Mouse (Mus musculus) stomach, postnatal 0 days (tissue): ENCODE data around the gene Aatk. TPM values are rescaled to one million over a fixed set of nuclear protein-coding genes. Genes with fewer than 3 reads are reported as not detected.

ENCODE experiments used
- ATAC-seq: fragments of 200-750 bp; cut with Nextera tagmentation; 2 replicates; pipeline ENCODE4 v1.8.0; 2017; ENCODE audit not compliant: low FRiP score, low TSS enrichment
- DNase-seq: peaks from one replicate; pipeline ENCODE4 v3.0.0-alpha.2; 2016; ENCODE audit warnings: low spot score
- H3K27ac ChIP-seq: fragments of 300-500 bp; sonication (generic); replicated peaks from 2 replicates; pipeline ENCODE4 v1.5.1; 2014; ENCODE audit warnings: mild to moderate bottlenecking, control low read depth
- H3K27me3 ChIP-seq: fragments of 300-500 bp; sonication (generic); 2 replicates; pipeline ENCODE4 v1.6.1; 2014; ENCODE audit warnings: low read length; ENCODE audit not compliant: control insufficient read depth, insufficient read depth
- H3K36me3 ChIP-seq: fragments of 300-500 bp; sonication (generic); 2 replicates; pipeline ENCODE4 v1.6.1; 2014; ENCODE audit warnings: low read length, mixed read lengths; ENCODE audit not compliant: control insufficient read depth, insufficient read depth
- H3K4me1 ChIP-seq: fragments of 300-500 bp; sonication (generic); replicated peaks from 2 replicates; pipeline ENCODE4 v1.6.1; 2014; ENCODE audit warnings: antibody characterized with exemption; ENCODE audit not compliant: control insufficient read depth, insufficient read depth
- H3K4me2 ChIP-seq: fragments of 300-500 bp; sonication (generic); replicated peaks from 2 replicates; pipeline ENCODE4 v1.6.1; 2014; ENCODE audit warnings: low read depth, mild to moderate bottlenecking, control low read depth, moderate library complexity
- H3K4me3 ChIP-seq: fragments of 300-500 bp; sonication (generic); 2 replicates; pipeline ENCODE4 v1.5.1; 2014; ENCODE audit warnings: low read depth, low read length, control low read depth
- H3K9ac ChIP-seq: fragments of 300-500 bp; sonication (generic); 2 replicates; pipeline ENCODE4 v1.6.1; 2014; ENCODE audit warnings: mild to moderate bottlenecking, low read length, control low read depth, mixed read lengths
- H3K9me3 ChIP-seq: fragments of 300-500 bp; sonication (generic); 2 replicates; pipeline ENCODE4 v1.6.1; 2016; ENCODE audit warnings: low read length; ENCODE audit not compliant: control insufficient read depth
- CTCF ChIP-seq: IDR thresholded peaks from 2 replicates; pipeline ENCODE4 v1.5.1; 2016; ENCODE audit warnings: antibody characterized with exemption, low read depth, mild to moderate bottlenecking, moderate library complexity
- EP300 ChIP-seq: optimal IDR thresholded peaks from 2 replicates; pipeline ENCODE3; 2016; ENCODE audit warnings: antibody characterized with exemption
- WGBS: fragments of 180-500 bp; shearing (Covaris S2); extraction: QIAGEN DNeasy Blood & Tissue Kit; methylation state at CpG from one replicate; pipeline ENCODE4 v1.1.7; 2014; 5-methylcytosine and 5-hydroxymethylcytosine counted together
- polyA plus RNA-seq: library from polyadenylated mRNA; unstranded; fragments of >200 nt; fragmentation: Nextera tagmentation; extraction: Ambion mirVana; gene quantifications from 2 replicates; pipeline ENCODE4 v1.2.1, GENCODE M21; 2015

Gene Aatk
- polyA plus RNA-seq, 1 experiment from 2014 or later = 1.6 TPM

DNA sequence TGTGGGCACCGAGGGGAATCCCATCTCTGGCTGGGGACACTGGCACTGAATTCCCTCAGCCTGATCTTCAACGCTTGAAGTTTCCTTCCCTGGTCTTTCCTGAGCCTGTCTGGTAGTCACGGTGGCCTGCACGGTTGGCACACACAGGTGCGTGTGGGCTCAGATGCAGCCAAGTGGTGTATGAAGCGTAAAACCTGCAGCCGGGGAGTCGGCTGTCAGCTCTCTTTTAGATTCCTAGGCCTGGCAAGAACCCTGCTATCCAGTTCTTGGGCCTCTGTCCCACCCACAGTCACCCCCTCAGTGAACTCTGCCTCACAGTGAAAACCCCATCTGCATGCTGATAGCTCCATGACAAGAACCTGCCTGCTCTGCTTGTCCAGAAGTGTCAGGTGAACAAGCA is 13.7 kb upstream of the Aatk start:
- WGBS = 60% methylated on average over 8 of the region's 8 CpGs
- no peak overlapping the region for H3K27ac ChIP-seq
- H3K4me1 ChIP-seq = no peaks in the 10 kb centered on the region
- H3K9me3 ChIP-seq = no peaks in the 10 kb centered on the region
- H3K4me2 ChIP-seq = no peak overlapping the region
- H3K27me3 ChIP-seq = no peaks in the 10 kb centered on the region
- ATAC-seq (no peak), DNase-seq (no peak)
- no peak overlapping the region for H3K9ac ChIP-seq
- H3K36me3 ChIP-seq = no peaks in the 10 kb centered on the region
- no peak overlapping the region for H3K4me3 ChIP-seq
- TF ChIP-seq CTCF (no peak), EP300 (no peak)

DNA sequence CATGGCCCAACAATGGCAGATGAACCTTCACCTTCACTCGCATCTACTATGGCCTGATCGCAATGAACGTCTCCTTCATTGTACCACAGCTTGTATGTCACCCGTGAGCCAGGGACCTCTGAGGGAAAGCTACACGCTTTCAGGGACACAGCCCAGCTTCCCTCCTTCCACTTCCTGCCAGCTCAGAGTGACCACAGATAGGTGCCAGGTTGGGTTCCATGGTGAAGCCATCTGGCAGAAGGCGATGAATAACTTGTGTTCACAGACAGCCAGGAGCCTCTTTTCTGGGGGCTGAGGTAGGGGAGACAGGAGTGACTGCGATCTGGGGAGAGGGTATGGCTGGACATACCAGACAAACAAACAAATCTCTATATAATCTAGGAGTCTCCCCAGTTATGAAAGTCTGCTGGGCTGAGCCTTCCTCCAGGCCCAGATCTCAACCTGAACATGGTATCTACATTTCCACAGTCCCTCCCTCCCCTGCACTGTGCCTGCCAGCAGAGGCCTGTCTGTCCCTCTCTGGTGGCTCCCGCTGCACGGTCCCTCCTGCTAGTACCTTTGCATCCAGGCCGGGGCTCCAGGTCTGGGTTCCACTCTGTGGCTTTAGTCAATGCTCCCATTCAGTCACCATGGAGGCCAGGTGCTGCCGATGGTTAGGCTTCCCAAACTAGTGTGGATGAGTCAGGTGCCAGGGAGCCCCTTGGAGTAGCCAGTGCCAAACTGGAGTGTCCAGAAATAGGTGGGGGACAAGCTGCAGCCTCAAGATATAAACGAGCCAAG is 9.2 kb upstream of the Aatk start:
- Histone ChIP-seq H3K4me3 (no peak overlapping the region), H3K9me3 (no peaks in the 10 kb centered on the region), H3K27ac (no peak overlapping the region), H3K4me2 (no peak overlapping the region), H3K27me3 (no peaks in the 10 kb centered on the region), H3K36me3 (no peaks in the 10 kb centered on the region), H3K4me1 (peaks cover 3% of the 10 kb centered on the region; the same call in 1 of the 2 replicates), H3K9ac (no peak overlapping the region)
- no peak for ATAC-seq
- no peak for DNase-seq
- TF ChIP-seq EP300 (no peak), CTCF (no peak)
- WGBS = 80% methylated on average over 12 of the region's 12 CpGs

DNA sequence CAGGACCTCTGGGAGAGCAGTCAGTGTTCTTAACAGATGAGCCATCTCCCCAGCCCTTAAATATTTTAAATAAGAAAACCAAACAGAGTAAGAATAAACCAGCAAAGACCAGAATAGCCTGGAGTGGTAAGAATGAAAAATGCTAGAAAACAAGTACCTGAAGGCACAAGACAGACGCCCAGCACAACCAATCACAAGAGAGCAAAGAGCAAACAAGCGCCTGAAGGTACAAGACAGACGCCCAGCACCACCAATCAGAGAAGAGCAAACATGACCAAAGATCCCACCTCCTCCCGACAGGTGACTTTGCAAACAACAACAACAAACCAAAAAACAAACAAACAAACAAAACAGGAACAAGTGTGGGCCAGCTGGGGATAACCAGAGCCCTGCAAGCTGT is 6.9 kb upstream of the Aatk start:
- no peaks in the 10 kb centered on the region for H3K27me3 ChIP-seq
- WGBS = 77% methylated on average over 4 of the region's 4 CpGs

DNA sequence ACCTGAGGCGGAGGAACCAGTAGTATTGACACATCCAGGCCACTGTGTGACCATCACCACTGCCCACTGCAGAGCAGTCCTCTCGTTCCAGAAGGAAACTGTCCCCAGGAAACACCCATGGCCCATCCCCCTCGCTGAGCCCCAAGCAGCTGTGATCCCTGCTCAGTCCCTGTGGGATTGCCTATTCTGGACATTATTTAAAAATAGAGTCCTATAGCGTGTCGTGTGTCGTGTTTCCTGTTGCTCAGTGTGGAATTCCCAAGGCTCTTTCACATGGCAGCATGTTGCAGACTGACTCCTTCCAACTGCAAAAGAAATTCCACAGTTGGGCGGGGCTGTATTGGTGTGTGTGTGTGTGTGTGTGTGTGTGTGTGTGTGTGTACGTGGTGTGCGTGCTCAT is 5.3 kb upstream of the Aatk start:
- Histone ChIP-seq H3K4me2 (no peak overlapping the region), H3K27me3 (no peaks in the 10 kb centered on the region), H3K9ac (no peak overlapping the region), H3K9me3 (no peaks in the 10 kb centered on the region), H3K4me1 (peaks cover 3% of the 10 kb centered on the region; the same call in 1 of the 2 replicates), H3K4me3 (no peak overlapping the region), H3K27ac (no peak overlapping the region), H3K36me3 (no peaks in the 10 kb centered on the region)
- 49% methylated on average over 9 of the region's 9 CpGs for WGBS
- no peak for DNase-seq
- no peak for TF ChIP-seq EP300
- TF ChIP-seq CTCF = no peak
- ATAC-seq = peak; percentile 14; the same call in 1 of the 2 replicates

More for the DNA sequence above, 6.9 kb upstream of the Aatk start:
- H3K4me1 ChIP-seq = peaks cover 3% of the 10 kb centered on the region; the same call in 1 of the 2 replicates
- H3K9ac ChIP-seq = no peak overlapping the region
- H3K36me3 ChIP-seq = no peaks in the 10 kb centered on the region
- DNase-seq = no peak
- ATAC-seq = no peak
- TF ChIP-seq EP300 (no peak), CTCF (no peak)
- H3K4me3 ChIP-seq = no peak overlapping the region
- H3K27ac ChIP-seq = no peak overlapping the region
- no peaks in the 10 kb centered on the region for H3K9me3 ChIP-seq
- H3K4me2 ChIP-seq = no peak overlapping the region

DNA sequence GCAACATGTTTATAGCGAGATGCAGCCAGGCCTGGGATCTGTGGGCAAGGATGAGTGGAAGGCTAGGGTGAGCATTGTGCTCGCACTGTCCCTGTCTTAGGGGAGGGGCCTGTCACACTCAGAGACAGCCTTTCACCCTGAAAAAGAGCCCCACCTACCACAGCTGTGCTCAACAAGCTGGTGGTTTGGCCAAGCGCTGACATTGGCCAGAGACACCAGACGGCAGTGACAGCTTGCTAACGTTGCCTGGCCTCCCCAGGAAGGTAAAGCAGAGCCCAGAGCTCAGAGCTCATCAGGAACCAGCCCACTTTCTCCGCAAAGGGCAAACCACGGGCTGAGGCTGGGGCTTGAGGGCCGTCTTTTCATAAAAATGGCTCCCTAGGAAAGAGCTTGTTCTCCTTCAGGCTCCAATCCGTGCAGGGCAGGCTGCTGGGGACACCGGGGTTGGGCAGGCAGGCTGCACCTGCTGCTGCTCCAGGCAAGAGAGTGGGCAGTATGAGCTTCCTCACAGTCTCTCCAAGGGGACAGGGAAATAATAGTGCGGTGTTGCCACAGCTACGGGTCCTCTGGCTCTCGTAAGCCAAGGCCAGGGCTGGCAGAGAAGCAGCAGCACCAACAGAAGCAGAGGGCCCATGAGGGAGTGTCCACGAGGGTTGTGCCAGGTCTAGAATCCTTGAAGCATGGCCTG is 4.3 kb upstream of the Aatk start:
- Histone ChIP-seq H3K4me2 (no peak overlapping the region), H3K9ac (no peak overlapping the region), H3K36me3 (no peaks in the 10 kb centered on the region), H3K9me3 (no peaks in the 10 kb centered on the region), H3K4me1 (peaks cover 6% of the 10 kb centered on the region), H3K27ac (0 out of 2 replicates have a peak overlapping the region, but pooled peaks have one; percentile 30), H3K4me3 (no peak overlapping the region), H3K27me3 (no peaks in the 10 kb centered on the region)
- no peak for DNase-seq
- ATAC-seq = peak; percentile 27; the same call in 1 of the 2 replicates
- 49% methylated on average over 14 of the region's 14 CpGs for WGBS
- no peak for TF ChIP-seq CTCF
- no peak for TF ChIP-seq EP300

DNA sequence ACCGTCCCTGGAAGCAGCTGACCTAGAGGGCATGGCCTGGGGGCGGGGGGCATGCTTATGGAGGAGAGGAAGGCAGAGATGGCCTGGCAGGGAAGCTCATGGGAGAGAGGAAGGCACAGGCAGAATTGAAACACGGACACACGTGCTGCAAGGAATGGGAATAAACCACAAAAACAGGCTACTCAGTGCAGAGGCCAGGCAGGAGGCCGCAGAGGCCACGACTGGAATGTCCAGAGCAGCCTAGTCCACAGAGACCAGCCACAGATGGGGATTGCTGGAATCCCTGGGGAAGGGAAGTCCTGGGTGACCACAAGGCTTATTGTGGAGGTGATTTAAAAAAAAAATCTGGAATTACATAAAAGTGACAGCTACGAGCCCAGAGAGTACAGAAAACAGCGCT is 2.1 kb upstream of the Aatk start:
- Histone ChIP-seq H3K9ac (no peak overlapping the region), H3K27ac (no peak overlapping the region), H3K4me3 (no peak overlapping the region), H3K36me3 (no peaks in the 10 kb centered on the region), H3K4me1 (peaks cover 9% of the 10 kb centered on the region), H3K27me3 (no peaks in the 10 kb centered on the region), H3K4me2 (no peak overlapping the region), H3K9me3 (no peaks in the 10 kb centered on the region)
- TF ChIP-seq CTCF (no peak), EP300 (no peak)
- WGBS = 80% methylated on average over 8 of the region's 8 CpGs
- DNase-seq = no peak
- no peak for ATAC-seq
